Mouse (Mus musculus) G1E (cell line): Measurements from ENCODE around the gene Pus3.

Experiments used
- CTCF ChIP-seq: IDR thresholded peaks from 2 replicates; pipeline ENCODE4 v1.5.1; 2012; ENCODE audit warnings: low read depth, low read length, inconsistent platforms, mixed read lengths
- GATA1 ChIP-seq: IDR thresholded peaks from 2 replicates; pipeline ENCODE4 v1.6.1; 2012; ENCODE audit warnings: borderline replicate concordance, low read length, inconsistent platforms, mixed read lengths
- GATA2 ChIP-seq: IDR thresholded peaks from 2 replicates; pipeline ENCODE4 v1.6.1; 2012; ENCODE audit warnings: low read depth, low read length, inconsistent platforms, borderline replicate concordance
- TAL1 ChIP-seq: conservative IDR thresholded peaks from 2 replicates; pipeline ENCODE4 v1.6.1; 2012; ENCODE audit warnings: low read depth, low read length, inconsistent platforms, mixed read lengths

- TF ChIP-seq CTCF (no peak), GATA1 (no peak), TAL1 (no peak), GATA2 (no peak)
These were observed 53.4 kb downstream of the Pus3 start, which contains the start of gene Pate4 for GRCm38 (mm10) chr9:35611841-35612240.
